Mouse (Mus musculus) G1E (cell line): ENCODE measurements at regions not wholly inside any gene's neighbourhood (a gene's known extent, or its start where the extent isn't known, plus 50 kb on each side); places are given as distances from the start of the nearest gene placed in this dataset.

ENCODE experiments used
- CTCF ChIP-seq: IDR thresholded peaks from 2 replicates; pipeline ENCODE4 v1.5.1; 2012; ENCODE audit warnings: low read depth, low read length, inconsistent platforms, mixed read lengths
- POLR2AphosphoS5 ChIP-seq: IDR thresholded peaks from 2 replicates; pipeline ENCODE4 v1.6.1; 2012; ENCODE audit warnings: low read depth, low read length, inconsistent platforms; ENCODE audit not compliant: insufficient replicate concordance
- TAL1 ChIP-seq: conservative IDR thresholded peaks from 2 replicates; pipeline ENCODE4 v1.6.1; 2012; ENCODE audit warnings: low read depth, low read length, inconsistent platforms, mixed read lengths

- TF ChIP-seq CTCF (no peak), TAL1 (no peak), POLR2AphosphoS5 (no peak)
These were observed 401.4 kb upstream of the Meis1 start for GRCm38 (mm10) chr11:19420143-19420542.
